Mouse (Mus musculus) hematopoietic stem cell, adult 5-6 weeks (primary cell): Measurements from ENCODE around the gene Lonp2. TPM values are rescaled to one million over a fixed set of nuclear protein-coding genes. Genes with fewer than 3 reads are reported as not detected.
A peak's percentile ranks its signal among the peaks of the same experiment; 100 is the strongest.

Experiments used
- ATAC-seq, 2 experiments: fragments of 125-278 bp in 1 of 2; replicated peaks in 1 of 2; 2 replicates each; pipeline ENCODE4 v1.8.0; 2016 to 2017; ENCODE audit warnings: inconsistent platforms in 2 of 2, mild to moderate bottlenecking in 2 of 2, moderate number of reproducible peaks in 2 of 2, low read depth in 1 of 2, moderate TSS enrichment in 1 of 2; ENCODE audit not compliant: low FRiP score in 2 of 2, poor library complexity in 2 of 2, severe bottlenecking in 2 of 2, insufficient read depth in 1 of 2, low TSS enrichment in 1 of 2
- total RNA-seq: library from RNA; stranded (forward); fragments of 172-1452, 232-1000 nt; gene quantifications from 2 replicates; pipeline ENCODE4 v1.2.3, GENCODE M21; 2017

The Lonp2 gene
- total RNA-seq, result 90.2 and 95.2 TPM in 2 replicates

- peak; percentile 94 for ATAC-seq
Measured at GRCm38 (mm10) chr8:86623911-86624731, at the start of gene Lonp2. Lonp2 (plus strand) TSS chr8:86624043.

GRCm38 (mm10) chr8:86577547-86577946 is 46.3 kb upstream of the Lonp2 start:
- no peak for ATAC-seq

GRCm38 (mm10) chr8:86578076-86578475 is 45.8 kb upstream of the Lonp2 start:
- ATAC-seq, result peak in 1 of 2 experiments; percentile 9; a peak in 1 of 4 replicates

- no peak for ATAC-seq
Measured at GRCm38 (mm10) chr8:86578693-86579092, 45.1 kb upstream of the Lonp2 start.

- ATAC-seq, result no peak
Measured at GRCm38 (mm10) chr8:86580458-86580857, 43.4 kb upstream of the Lonp2 start, which contains the start of gene Abcc12. Abcc12 (minus strand) TSS chr8:86580686.

GRCm38 (mm10) chr8:86581921-86582331 is 41.9 kb upstream of the Lonp2 start:
- ATAC-seq, result no peak

- peak; percentile 81; a peak in 3 of 4 replicates for ATAC-seq
Measured at GRCm38 (mm10) chr8:86585118-86585517, 38.7 kb upstream of the Lonp2 start.

- peak; percentile 86 to 91 for ATAC-seq
Measured at GRCm38 (mm10) chr8:86585532-86585931, 38.3 kb upstream of the Lonp2 start.

- ATAC-seq, result no peak
Measured at GRCm38 (mm10) chr8:86586058-86586457, 37.8 kb upstream of the Lonp2 start.

GRCm38 (mm10) chr8:86586642-86587041 is 37.2 kb upstream of the Lonp2 start:
- ATAC-seq, result no peak

GRCm38 (mm10) chr8:86588338-86588737 is 35.5 kb upstream of the Lonp2 start:
- no peak for ATAC-seq

- no peak for ATAC-seq
Measured at GRCm38 (mm10) chr8:86593099-86593498, 30.7 kb upstream of the Lonp2 start.

- no peak for ATAC-seq
Measured at GRCm38 (mm10) chr8:86594159-86594796, 29.6 kb upstream of the Lonp2 start.

- ATAC-seq, result no peak
Measured at GRCm38 (mm10) chr8:86595671-86596070, 28.2 kb upstream of the Lonp2 start.

- no peak for ATAC-seq
Measured at GRCm38 (mm10) chr8:86597681-86598080, 26.2 kb upstream of the Lonp2 start.

GRCm38 (mm10) chr8:86599299-86599698 is 24.5 kb upstream of the Lonp2 start:
- ATAC-seq, result no peak

GRCm38 (mm10) chr8:86600311-86600710 is 23.5 kb upstream of the Lonp2 start:
- ATAC-seq, result no peak

GRCm38 (mm10) chr8:86603174-86603573 is 20.7 kb upstream of the Lonp2 start:
- no peak for ATAC-seq
